Mouse (Mus musculus) embryonic fibroblast, embryonic 13.5 days (primary cell): ENCODE data around the gene Mybph. TPM values are rescaled to one million over a fixed set of nuclear protein-coding genes. Genes with fewer than 3 reads are reported as not detected.

Experiments used
- H3K27ac ChIP-seq: 2 replicates; pipeline ENCODE4 v1.5.1; 2012; ENCODE audit warnings: low read length, control low read depth, inconsistent platforms; ENCODE audit not compliant: insufficient read depth
- H3K4me1 ChIP-seq: 2 replicates; pipeline ENCODE4 v1.6.1; 2011; ENCODE audit warnings: low read length; ENCODE audit not compliant: control insufficient read depth, insufficient read depth
- H3K4me3 ChIP-seq: 2 replicates; pipeline ENCODE4 v1.5.1; 2011; ENCODE audit warnings: mild to moderate bottlenecking, control low read depth, low read length; ENCODE audit not compliant: insufficient read depth
- CTCF ChIP-seq: IDR thresholded peaks from 2 replicates; pipeline ENCODE4 v1.5.1; 2011; ENCODE audit warnings: mild to moderate bottlenecking, control low read depth, low read length, moderate library complexity, borderline replicate concordance; ENCODE audit not compliant: insufficient read depth
- POLR2A ChIP-seq: IDR thresholded peaks from 2 replicates; pipeline ENCODE4 v1.6.1; 2011; ENCODE audit warnings: low read depth, mild to moderate bottlenecking, control low read depth, low read length, moderate library complexity
- polyA plus RNA-seq: library from polyadenylated mRNA; stranded (reverse); fragments of >200 nt; gene quantifications from 2 replicates; pipeline ENCODE4 v1.2.4, GENCODE M21; 2011; ENCODE audit warnings: low read depth; ENCODE audit not compliant: missing spikeins, insufficient read length

The Mybph gene
- polyA plus RNA-seq, 1 experiment = not detected

- no peak for TF ChIP-seq POLR2A
- no peak for TF ChIP-seq CTCF
- no peak overlapping the region for H3K4me3 ChIP-seq
- no peaks in the 10 kb centered on the region for H3K4me1 ChIP-seq
- no peak overlapping the region for H3K27ac ChIP-seq
Measured at GRCm38 (mm10) chr1:134205296-134206018, 12.2 kb downstream of the Mybph start.

GRCm38 (mm10) chr1:134206085-134206484 lies 12.8 kb downstream of the Mybph start:
- no peak for TF ChIP-seq POLR2A
- TF ChIP-seq CTCF = no peak
- no peak overlapping the region for H3K27ac ChIP-seq
- no peak overlapping the region for H3K4me3 ChIP-seq
- no peaks in the 10 kb centered on the region for H3K4me1 ChIP-seq

DNA sequence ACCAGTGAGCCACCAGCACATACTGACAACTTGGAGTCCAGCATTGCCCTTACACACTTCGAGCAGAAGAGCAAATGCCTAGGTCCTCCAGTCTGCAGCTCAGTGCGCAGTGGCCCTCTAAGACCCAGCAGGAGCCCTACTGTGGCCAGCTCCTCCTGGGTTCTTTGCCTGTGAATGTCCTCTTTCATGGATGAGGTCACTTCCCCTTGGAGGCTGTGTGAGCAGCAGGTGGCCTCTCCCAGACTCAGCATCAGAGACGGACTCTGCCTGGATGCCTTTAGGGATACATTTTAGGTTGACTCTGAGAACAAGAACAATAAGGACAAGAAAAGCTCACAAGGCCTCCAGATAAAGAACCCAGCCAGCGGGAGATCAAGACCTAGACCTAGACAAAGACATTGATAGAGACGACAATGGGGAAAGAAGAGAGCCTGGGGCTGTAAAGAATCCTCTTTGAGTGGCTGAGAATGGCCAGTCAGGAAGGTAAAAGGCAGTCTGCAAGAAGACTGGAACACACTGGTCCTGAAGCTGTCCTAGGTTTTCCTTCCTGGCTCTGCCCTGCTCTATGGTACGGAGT lies 17.0 kb downstream of the Mybph start:
- TF ChIP-seq POLR2A (no peak), CTCF (no peak)
- H3K27ac ChIP-seq = no peak overlapping the region
- H3K4me1 ChIP-seq = no peaks in the 10 kb centered on the region
- no peak overlapping the region for H3K4me3 ChIP-seq

DNA sequence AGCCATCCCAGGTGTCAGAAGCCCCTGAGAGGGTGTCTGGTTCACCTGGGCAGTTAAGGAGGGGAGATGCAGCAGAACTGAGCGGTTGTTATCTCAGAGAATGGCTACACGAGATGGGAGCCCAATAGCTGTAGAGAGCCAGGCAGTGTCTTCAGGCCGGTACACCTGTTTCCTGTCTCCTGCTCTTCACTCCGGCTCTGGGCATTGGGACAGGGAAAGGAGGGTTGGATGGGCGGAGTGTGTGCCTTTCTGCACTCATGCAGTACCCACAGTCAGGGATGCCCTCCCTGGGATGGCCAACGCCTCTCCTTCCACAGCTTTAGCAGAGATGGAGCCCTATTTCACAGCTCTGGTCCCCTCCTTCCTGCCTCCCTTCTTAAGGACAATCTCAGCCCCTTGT lies 17.8 kb downstream of the Mybph start:
- no peak overlapping the region for H3K4me3 ChIP-seq
- no peaks in the 10 kb centered on the region for H3K4me1 ChIP-seq
- H3K27ac ChIP-seq = no peak overlapping the region
- TF ChIP-seq CTCF (no peak), POLR2A (no peak)

DNA sequence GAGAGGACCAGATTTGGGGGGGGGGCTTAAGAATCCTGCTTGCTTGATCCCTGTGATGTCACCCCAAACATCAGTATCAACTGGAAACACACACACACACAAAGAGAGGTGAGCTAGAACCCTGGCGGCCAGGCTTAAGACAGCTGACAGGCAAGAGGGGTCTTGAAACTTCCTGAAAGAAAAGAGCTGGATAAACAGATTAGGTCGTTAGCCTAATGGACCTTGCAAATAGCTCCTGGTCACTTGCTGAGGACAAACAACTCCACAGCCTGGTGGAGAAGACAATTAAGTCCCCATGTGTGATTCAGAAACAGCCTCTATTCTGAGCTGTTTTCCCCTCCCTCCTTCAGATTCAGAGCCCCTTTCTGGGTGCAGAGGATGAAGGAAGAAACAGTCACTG lies 18.4 kb downstream of the Mybph start:
- Histone ChIP-seq H3K4me3 (no peak overlapping the region), H3K4me1 (no peaks in the 10 kb centered on the region), H3K27ac (no peak overlapping the region)
- TF ChIP-seq CTCF = no peak
- TF ChIP-seq POLR2A = no peak

- Histone ChIP-seq H3K27ac (no peak overlapping the region), H3K4me1 (no peaks in the 10 kb centered on the region), H3K4me3 (no peak overlapping the region)
- TF ChIP-seq POLR2A (no peak), CTCF (no peak)
Measured at GRCm38 (mm10) chr1:134212351-134212750, 19.1 kb downstream of the Mybph start.

- no peaks in the 10 kb centered on the region for H3K4me1 ChIP-seq
- TF ChIP-seq CTCF = no peak
- no peak for TF ChIP-seq POLR2A
- H3K4me3 ChIP-seq = no peak overlapping the region
- H3K27ac ChIP-seq = no peak overlapping the region
Measured at GRCm38 (mm10) chr1:134213405-134213804, 20.2 kb downstream of the Mybph start.

DNA sequence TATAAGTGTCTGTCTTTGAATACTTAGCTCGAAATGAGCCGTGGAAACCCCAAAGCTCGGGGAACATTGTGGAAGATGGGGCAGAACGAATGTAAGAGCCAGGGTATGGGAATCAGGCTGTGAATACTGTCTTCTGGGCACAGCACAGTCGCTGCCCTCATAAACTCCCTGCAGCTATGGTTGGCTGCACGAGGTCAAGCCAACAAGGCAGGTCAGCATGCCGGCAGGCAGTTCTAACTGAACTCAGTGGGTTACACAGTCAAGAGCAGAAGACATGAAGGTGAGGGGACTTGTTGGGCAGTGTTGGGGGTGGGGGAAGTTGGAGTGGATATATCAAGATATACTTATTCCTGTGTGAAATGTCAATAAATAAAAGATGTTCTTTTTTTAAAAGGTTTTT lies 21.8 kb downstream of the Mybph start:
- no peak overlapping the region for H3K4me3 ChIP-seq
- TF ChIP-seq POLR2A (no peak), CTCF (no peak)
- no peak overlapping the region for H3K27ac ChIP-seq
- no peaks in the 10 kb centered on the region for H3K4me1 ChIP-seq

DNA sequence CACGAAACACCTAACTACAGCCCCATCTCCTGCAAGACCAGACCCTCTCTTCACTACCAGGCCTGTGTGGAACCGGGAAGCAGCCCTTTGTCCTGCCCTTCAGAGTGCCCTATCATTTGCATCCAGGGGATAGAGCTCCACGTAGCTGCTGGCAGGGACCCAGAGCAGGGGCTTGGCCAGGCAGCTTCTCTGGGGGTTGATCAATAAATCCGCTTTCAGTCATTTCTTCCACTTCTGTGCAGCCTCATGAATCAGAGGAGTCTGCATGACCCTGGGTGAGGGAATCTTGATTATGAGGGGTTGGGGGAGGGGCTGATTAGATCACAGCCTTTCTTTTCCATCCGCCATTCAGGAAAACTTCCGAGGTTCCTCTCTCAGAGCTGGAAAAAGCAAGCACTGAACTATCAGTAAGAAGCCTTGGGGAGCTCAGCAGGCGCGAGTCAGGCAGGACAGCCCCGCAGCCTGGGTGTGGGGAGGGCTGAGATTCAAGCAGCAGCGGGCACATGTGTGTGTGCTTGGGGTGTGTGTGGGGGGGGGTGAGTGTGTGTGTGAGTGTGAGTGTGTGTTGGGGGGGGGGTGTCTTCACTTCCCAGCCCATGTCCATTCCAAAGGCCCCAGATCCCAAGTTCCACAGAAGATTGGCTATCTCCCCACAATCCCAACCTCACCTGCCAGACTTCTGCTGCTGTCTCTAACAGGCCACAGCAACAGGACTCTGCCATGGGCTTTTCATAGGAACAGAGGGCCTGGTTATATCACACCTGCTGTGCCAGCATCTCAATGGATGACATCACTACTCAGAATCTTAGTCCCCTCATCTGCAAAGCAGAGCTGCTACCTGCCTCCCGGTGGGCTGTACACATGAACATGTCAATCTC lies 22.7 kb downstream of the Mybph start:
- H3K4me1 ChIP-seq = no peaks in the 10 kb centered on the region
- no peak for TF ChIP-seq CTCF
- TF ChIP-seq POLR2A = no peak
- no peak overlapping the region for H3K27ac ChIP-seq
- H3K4me3 ChIP-seq = no peak overlapping the region

- Histone ChIP-seq H3K4me3 (no peak overlapping the region), H3K27ac (no peak overlapping the region), H3K4me1 (no peaks in the 10 kb centered on the region)
- no peak for TF ChIP-seq CTCF
- TF ChIP-seq POLR2A = no peak
Measured at GRCm38 (mm10) chr1:134216629-134216971, 23.4 kb downstream of the Mybph start.
